Mouse (Mus musculus) heart, embryonic 11.5 days (tissue): ENCODE data around the gene Tbl2. TPM values are rescaled to one million over a fixed set of nuclear protein-coding genes. Genes with fewer than 3 reads are reported as not detected.

ENCODE experiments used
- ATAC-seq: fragments of 200-750 bp; cut with Nextera tagmentation; replicated peaks from 2 replicates; pipeline ENCODE4 v1.8.0; 2017; ENCODE audit warnings: moderate library complexity; ENCODE audit not compliant: insufficient number of reproducible peaks, low FRiP score, low TSS enrichment
- H3K27ac ChIP-seq: fragments of 300-500 bp; sonication (generic); 2 replicates; pipeline ENCODE4 v1.5.1; 2014; ENCODE audit warnings: mild to moderate bottlenecking, low read depth, low read length
- H3K27me3 ChIP-seq: fragments of 300-500 bp; sonication (generic); 2 replicates; pipeline ENCODE4 v1.6.1; 2014; ENCODE audit warnings: mild to moderate bottlenecking, low read length, mixed read lengths; ENCODE audit not compliant: control insufficient read depth, insufficient read depth
- H3K36me3 ChIP-seq: fragments of 300-500 bp; sonication (generic); 2 replicates; pipeline ENCODE4 v1.6.1; 2014; ENCODE audit warnings: mild to moderate bottlenecking, low read length, moderate library complexity, mixed read lengths; ENCODE audit not compliant: control insufficient read depth, insufficient read depth
- H3K4me1 ChIP-seq: fragments of 300-500 bp; sonication (generic); 2 replicates; pipeline ENCODE4 v1.6.1; 2014; ENCODE audit warnings: low read length; ENCODE audit not compliant: control insufficient read depth, insufficient read depth
- H3K4me2 ChIP-seq: fragments of 300-500 bp; sonication (generic); 2 replicates; pipeline ENCODE4 v1.6.1; 2014; ENCODE audit warnings: mild to moderate bottlenecking, moderate library complexity
- H3K4me3 ChIP-seq: fragments of 300-500 bp; sonication (generic); 2 replicates; pipeline ENCODE4 v1.5.1; 2014; ENCODE audit warnings: low read depth, low read length
- H3K9ac ChIP-seq: fragments of 300-500 bp; sonication (generic); 2 replicates; pipeline ENCODE4 v1.6.1; 2014; ENCODE audit warnings: mild to moderate bottlenecking, low read depth, low read length, moderate library complexity
- H3K9me3 ChIP-seq: fragments of 300-500 bp; sonication (generic); replicated peaks from 2 replicates; pipeline ENCODE4 v1.6.1; 2016; ENCODE audit warnings: low read length; ENCODE audit not compliant: control insufficient read depth
- WGBS: fragments of 180-500 bp; shearing (Covaris S2); extraction: QIAGEN DNeasy Blood & Tissue Kit; methylation state at CpG from one replicate; pipeline ENCODE4 v1.1.7; 2014; ENCODE audit not compliant: insufficient replicate concordance; 5-methylcytosine and 5-hydroxymethylcytosine counted together
- microRNA-seq: library from miRNA; unstranded; fragments of <30 nt; microRNA quantifications from one replicate; pipeline ENCODE4, GENCODE M21; 2016; ENCODE audit warnings: borderline number of aligned reads
- polyA plus RNA-seq: library from polyadenylated mRNA; unstranded; fragments of >200 nt; fragmentation: Nextera tagmentation; extraction: Ambion mirVana; gene quantifications from 2 replicates; pipeline ENCODE4 v1.2.1, GENCODE M21; 2014

Tbl2 gene
- polyA plus RNA-seq, 1 experiment from 2014 or later: 20.0 TPM

- no peak overlapping the region for H3K4me3 ChIP-seq
- no peak overlapping the region for H3K27ac ChIP-seq
- H3K4me1 ChIP-seq: no peaks in the 10 kb centered on the region
- no peak for ATAC-seq
- no peak overlapping the region for H3K9ac ChIP-seq
- WGBS: 41% methylated on average over 3 of the region's 3 CpGs
- H3K36me3 ChIP-seq: peaks cover 29% of the 10 kb centered on the region
- H3K4me2 ChIP-seq: no peak overlapping the region
- H3K9me3 ChIP-seq: no peaks in the 10 kb centered on the region
- H3K27me3 ChIP-seq: no peaks in the 10 kb centered on the region
Observed at GRCm38 (mm10) chr5:135202763-135203162, 53.3 kb downstream of the Tbl2 start.

- H3K27me3 ChIP-seq: no peaks in the 10 kb centered on the region
- no peak overlapping the region for H3K9ac ChIP-seq
- ATAC-seq: no peak
- no peaks in the 10 kb centered on the region for H3K4me1 ChIP-seq
- H3K27ac ChIP-seq: no peak overlapping the region
- 95% methylated on average over 1 of the region's 1 CpGs for WGBS
- no peak overlapping the region for H3K4me3 ChIP-seq
- peaks cover 40% of the 10 kb centered on the region for H3K36me3 ChIP-seq
- H3K4me2 ChIP-seq: no peak overlapping the region
- no peaks in the 10 kb centered on the region for H3K9me3 ChIP-seq
Observed at GRCm38 (mm10) chr5:135208197-135208596, 58.7 kb downstream of the Tbl2 start.

Small RNA genes lying within 50 kb of the gene (microRNA-seq; reads per million reads assigned to microRNA genes)
- not detected for gene Gm25315

Other genes starting within 250 kb of the Tbl2 start
- not detected in 2 replicates for gene Tmem270, start 242.9 kb upstream of the Tbl2 start, polyA plus RNA-seq
- 15.0 and 17.1 TPM in 2 replicates for gene Cldn13, start 234.1 kb upstream of the Tbl2 start, polyA plus RNA-seq
- 10.3 and 11.1 TPM in 2 replicates for gene Mettl27, start 217.3 kb upstream of the Tbl2 start, polyA plus RNA-seq
- gene Cldn4, start 202.7 kb upstream of the Tbl2 start, polyA plus RNA-seq: 1.4 and 1.7 TPM in 2 replicates
- 1.2 and 1.5 TPM in 2 replicates for gene Cldn3, start 163.4 kb upstream of the Tbl2 start, polyA plus RNA-seq
- gene Abhd11, start 140.5 kb upstream of the Tbl2 start, polyA plus RNA-seq: 58.2 and 59.9 TPM in 2 replicates
- 10.4 and 13.4 TPM in 2 replicates for gene Stx1a, start 126.2 kb upstream of the Tbl2 start, polyA plus RNA-seq
- gene Dnajc30, start 85.5 kb upstream of the Tbl2 start, polyA plus RNA-seq: 29.2 and 30.9 TPM in 2 replicates
- gene Bud23, start 84.7 kb upstream of the Tbl2 start, polyA plus RNA-seq: 74.8 and 78.3 TPM in 2 replicates
- gene Vps37d, start 71.4 kb upstream of the Tbl2 start, polyA plus RNA-seq: 2.0 and 2.6 TPM in 2 replicates
- gene Mlxipl, start 59.8 kb upstream of the Tbl2 start, polyA plus RNA-seq: 0.54 and 1.2 TPM in 2 replicates
- 32.3 and 35.2 TPM in 2 replicates for gene Bcl7b, start 18.6 kb downstream of the Tbl2 start, polyA plus RNA-seq
- gene Baz1b, start 37.6 kb downstream of the Tbl2 start, polyA plus RNA-seq: 28.9 and 45.4 TPM in 2 replicates
- gene Fzd9, start 101.6 kb downstream of the Tbl2 start, polyA plus RNA-seq: 3.6 and 4.9 TPM in 2 replicates
- gene Fkbp6, start 200.4 kb downstream of the Tbl2 start, polyA plus RNA-seq: 0.46 TPM in 1 of 2 replicates, not detected in the other
- not detected in 2 replicates for gene Trim50, start 203.6 kb downstream of the Tbl2 start, polyA plus RNA-seq
- 15.9 and 16.0 TPM in 2 replicates for gene Nsun5, start 220.3 kb downstream of the Tbl2 start, polyA plus RNA-seq
- gene Pom121, start 244.9 kb downstream of the Tbl2 start, polyA plus RNA-seq: 10.2 and 11.8 TPM in 2 replicates